Mouse (Mus musculus): ENCODE measurements at regions not wholly inside any gene's neighbourhood (a gene's known extent, or its start where the extent isn't known, plus 50 kb on each side); places are given as distances from the start of the nearest gene placed in this dataset.

GRCm38 (mm10) chr10:43689914-43690316, 111.8 kb downstream of the Cd24a start:
- no peak for ATAC-seq
- 49% methylated on average over 8 of the region's 8 CpGs for WGBS

GRCm38 (mm10) chr10:43693974-43694373, 115.9 kb downstream of the Cd24a start:
- ATAC-seq, result no peak
- H3K27me3 ChIP-seq (replicated peaks; ENCODE audit: control insufficient read depth, insufficient read depth, low read length), result no peaks in the 10 kb centered on the region

More at GRCm38 (mm10) chr10:43689914-43690316, 111.8 kb downstream of the Cd24a start:
- H3K27me3 ChIP-seq (replicated peaks; ENCODE audit: control insufficient read depth, insufficient read depth, low read length), result no peaks in the 10 kb centered on the region
- H3K27ac ChIP-seq (ENCODE audit: low read length), result no peak overlapping the region
- H3K4me3 ChIP-seq (replicated peaks; ENCODE audit: low read length), result no peak overlapping the region
- H3K9me3 ChIP-seq (ENCODE audit: control insufficient read depth, low read length), result no peaks in the 10 kb centered on the region
- H3K9ac ChIP-seq (replicated peaks; ENCODE audit: low read depth, low read length), result no peak overlapping the region
- no peak overlapping the region for H3K4me2 ChIP-seq (ENCODE audit: low read length)
- no peaks in the 10 kb centered on the region for H3K36me3 ChIP-seq (ENCODE audit: control insufficient read depth, insufficient read depth)
- no peaks in the 10 kb centered on the region for H3K4me1 ChIP-seq (replicated peaks; ENCODE audit: control insufficient read depth, insufficient read depth, low read length)

GRCm38 (mm10) chr10:43694508-43694907, 116.4 kb downstream of the Cd24a start:
- Histone ChIP-seq H3K4me1 (replicated peaks; ENCODE audit: control insufficient read depth, insufficient read depth, low read length) (peaks cover 2% of the 10 kb centered on the region; the same call in 1 of the 2 replicates), H3K9me3 (ENCODE audit: control insufficient read depth, low read length) (no peaks in the 10 kb centered on the region), H3K27me3 (replicated peaks; ENCODE audit: control insufficient read depth, insufficient read depth, low read length) (no peaks in the 10 kb centered on the region), H3K9ac (replicated peaks; ENCODE audit: low read depth, low read length) (no peak overlapping the region), H3K36me3 (ENCODE audit: control insufficient read depth, insufficient read depth) (no peaks in the 10 kb centered on the region), H3K4me2 (ENCODE audit: low read length) (no peak overlapping the region), H3K4me3 (replicated peaks; ENCODE audit: low read length) (no peak overlapping the region), H3K27ac (ENCODE audit: low read length) (no peak overlapping the region)
- ATAC-seq, result no peak
- 15% methylated on average over 6 of the region's 6 CpGs for WGBS

More at GRCm38 (mm10) chr10:43693974-43694373, 115.9 kb downstream of the Cd24a start:
- Histone ChIP-seq H3K9me3 (ENCODE audit: control insufficient read depth, low read length) (no peaks in the 10 kb centered on the region), H3K9ac (replicated peaks; ENCODE audit: low read depth, low read length) (no peak overlapping the region), H3K4me1 (replicated peaks; ENCODE audit: control insufficient read depth, insufficient read depth, low read length) (peaks cover 2% of the 10 kb centered on the region; the same call in 1 of the 2 replicates), H3K27ac (ENCODE audit: low read length) (no peak overlapping the region), H3K36me3 (ENCODE audit: control insufficient read depth, insufficient read depth) (no peaks in the 10 kb centered on the region), H3K4me2 (ENCODE audit: low read length) (no peak overlapping the region), H3K4me3 (replicated peaks; ENCODE audit: low read length) (no peak overlapping the region)
- 79% methylated on average over 5 of the region's 5 CpGs for WGBS

GRCm38 (mm10) chr10:43695470-43695869, 117.4 kb downstream of the Cd24a start:
- WGBS, result 63% methylated on average over 10 of the region's 10 CpGs
- no peaks in the 10 kb centered on the region for H3K36me3 ChIP-seq (ENCODE audit: control insufficient read depth, insufficient read depth)

GRCm38 (mm10) chr10:43697917-43698316, 119.8 kb downstream of the Cd24a start:
- ATAC-seq, result no peak
- Histone ChIP-seq H3K27me3 (replicated peaks; ENCODE audit: control insufficient read depth, insufficient read depth, low read length) (no peaks in the 10 kb centered on the region), H3K4me3 (replicated peaks; ENCODE audit: low read length) (no peak overlapping the region), H3K4me1 (replicated peaks; ENCODE audit: control insufficient read depth, insufficient read depth, low read length) (peaks cover 2% of the 10 kb centered on the region; the same call in 1 of the 2 replicates), H3K36me3 (ENCODE audit: control insufficient read depth, insufficient read depth) (no peaks in the 10 kb centered on the region), H3K9ac (replicated peaks; ENCODE audit: low read depth, low read length) (no peak overlapping the region), H3K4me2 (ENCODE audit: low read length) (no peak overlapping the region), H3K9me3 (ENCODE audit: control insufficient read depth, low read length) (no peaks in the 10 kb centered on the region), H3K27ac (ENCODE audit: low read length) (no peak overlapping the region)
- WGBS, result 2% methylated on average over 2 of the region's 2 CpGs

More at GRCm38 (mm10) chr10:43695470-43695869, 117.4 kb downstream of the Cd24a start:
- peaks cover 2% of the 10 kb centered on the region; the same call in 1 of the 2 replicates for H3K4me1 ChIP-seq (replicated peaks; ENCODE audit: control insufficient read depth, insufficient read depth, low read length)
- H3K27me3 ChIP-seq (replicated peaks; ENCODE audit: control insufficient read depth, insufficient read depth, low read length), result no peaks in the 10 kb centered on the region
- no peak overlapping the region for H3K4me3 ChIP-seq (replicated peaks; ENCODE audit: low read length)
- no peak for ATAC-seq
- no peaks in the 10 kb centered on the region for H3K9me3 ChIP-seq (ENCODE audit: control insufficient read depth, low read length)
- no peak overlapping the region for H3K27ac ChIP-seq (ENCODE audit: low read length)
- H3K4me2 ChIP-seq (ENCODE audit: low read length), result no peak overlapping the region
- H3K9ac ChIP-seq (replicated peaks; ENCODE audit: low read depth, low read length), result no peak overlapping the region

GRCm38 (mm10) chr10:43700371-43701289, 122.5 kb downstream of the Cd24a start:
- WGBS, result 89% methylated on average over 13 of the region's 13 CpGs
- Histone ChIP-seq H3K4me2 (ENCODE audit: low read length) (no peak overlapping the region), H3K9me3 (ENCODE audit: control insufficient read depth, low read length) (no peaks in the 10 kb centered on the region)

GRCm38 (mm10) chr10:43702895-43703294, 124.8 kb downstream of the Cd24a start:
- Histone ChIP-seq H3K4me1 (replicated peaks; ENCODE audit: control insufficient read depth, insufficient read depth, low read length) (no peaks in the 10 kb centered on the region), H3K27me3 (replicated peaks; ENCODE audit: control insufficient read depth, insufficient read depth, low read length) (0 out of 2 replicates have a peak, but pooled peaks cover 2% of the 10 kb centered on the region), H3K4me2 (ENCODE audit: low read length) (no peak overlapping the region), H3K36me3 (ENCODE audit: control insufficient read depth, insufficient read depth) (no peaks in the 10 kb centered on the region), H3K4me3 (replicated peaks; ENCODE audit: low read length) (no peak overlapping the region), H3K9ac (replicated peaks; ENCODE audit: low read depth, low read length) (no peak overlapping the region), H3K9me3 (ENCODE audit: control insufficient read depth, low read length) (no peaks in the 10 kb centered on the region), H3K27ac (ENCODE audit: low read length) (no peak overlapping the region)
- WGBS, result 86% methylated on average over 5 of the region's 5 CpGs
- no peak for ATAC-seq

More at GRCm38 (mm10) chr10:43700371-43701289, 122.5 kb downstream of the Cd24a start:
- no peaks in the 10 kb centered on the region for H3K36me3 ChIP-seq (ENCODE audit: control insufficient read depth, insufficient read depth)
- H3K9ac ChIP-seq (replicated peaks; ENCODE audit: low read depth, low read length), result no peak overlapping the region
- H3K27me3 ChIP-seq (replicated peaks; ENCODE audit: control insufficient read depth, insufficient read depth, low read length), result no peaks in the 10 kb centered on the region
- 0 out of 2 replicates have a peak, but pooled peaks cover under 1% of the 10 kb centered on the region for H3K4me1 ChIP-seq (replicated peaks; ENCODE audit: control insufficient read depth, insufficient read depth, low read length)
- no peak for ATAC-seq
- no peak overlapping the region for H3K4me3 ChIP-seq (replicated peaks; ENCODE audit: low read length)
- no peak overlapping the region for H3K27ac ChIP-seq (ENCODE audit: low read length)

GRCm38 (mm10) chr10:43706001-43706988, 128.2 kb downstream of the Cd24a start:
- Histone ChIP-seq H3K27me3 (replicated peaks; ENCODE audit: control insufficient read depth, insufficient read depth, low read length) (0 out of 2 replicates have a peak, but pooled peaks cover 2% of the 10 kb centered on the region), H3K36me3 (ENCODE audit: control insufficient read depth, insufficient read depth) (no peaks in the 10 kb centered on the region), H3K27ac (ENCODE audit: low read length) (no peak overlapping the region), H3K4me2 (ENCODE audit: low read length) (no peak overlapping the region), H3K9ac (replicated peaks; ENCODE audit: low read depth, low read length) (no peak overlapping the region), H3K4me3 (replicated peaks; ENCODE audit: low read length) (no peak overlapping the region), H3K9me3 (ENCODE audit: control insufficient read depth, low read length) (no peaks in the 10 kb centered on the region), H3K4me1 (replicated peaks; ENCODE audit: control insufficient read depth, insufficient read depth, low read length) (no peaks in the 10 kb centered on the region)
- WGBS, result 66% methylated on average over 17 of the region's 17 CpGs
- no peak for ATAC-seq
